Mouse (Mus musculus) cerebellum, postnatal 4 days (tissue): Measurements from ENCODE around the gene Tspan4.

Experiments
- DNase-seq, 2 experiments: peaks; one replicate each; pipeline ENCODE4 v3.0.0; 2022; ENCODE audit warnings: low spot score in 2 of 2, mixed read lengths in 1 of 2

The Tspan4 gene

DNA sequence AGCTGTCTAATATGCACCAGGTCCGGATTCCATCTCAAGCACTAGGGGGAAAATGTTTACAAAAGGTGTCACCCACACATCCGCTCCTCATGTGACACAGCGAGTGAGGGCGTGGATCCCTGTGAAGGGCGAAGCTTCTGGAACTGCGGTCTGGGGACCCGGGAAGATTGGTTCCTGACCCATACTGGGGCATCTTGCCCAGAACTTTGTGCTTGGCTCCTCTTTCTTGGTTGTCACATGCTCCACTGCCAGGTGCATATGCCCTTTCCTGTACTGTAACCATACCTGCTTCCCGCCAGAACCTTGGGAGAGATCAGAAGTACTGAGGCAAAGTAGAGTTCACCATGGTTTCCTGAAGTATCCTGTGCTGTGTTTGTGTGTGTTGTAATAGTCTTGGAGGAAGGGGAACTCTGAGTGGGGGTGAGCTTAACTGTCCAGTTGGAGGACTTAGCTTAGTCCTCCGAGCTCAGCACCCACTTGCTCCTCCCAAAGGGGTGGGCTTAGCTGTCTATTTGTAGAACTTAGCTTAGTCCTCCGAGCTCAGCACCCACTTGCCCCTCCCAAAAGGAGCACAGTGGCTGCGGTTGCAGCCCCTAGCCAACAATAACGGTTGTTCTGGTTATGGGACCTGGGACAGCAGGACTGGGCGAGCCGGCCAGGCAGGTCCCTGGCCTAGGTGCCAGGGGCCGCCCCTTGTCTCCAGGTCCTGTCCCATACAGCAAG lies 14.5 kb upstream of the Tspan4 start, which contains the start of gene Cracr2b:
TSS of gene Cracr2b (plus strand) at position 704 of the 723 bp plus-strand sequence.
- DNase-seq: no peak

DNA sequence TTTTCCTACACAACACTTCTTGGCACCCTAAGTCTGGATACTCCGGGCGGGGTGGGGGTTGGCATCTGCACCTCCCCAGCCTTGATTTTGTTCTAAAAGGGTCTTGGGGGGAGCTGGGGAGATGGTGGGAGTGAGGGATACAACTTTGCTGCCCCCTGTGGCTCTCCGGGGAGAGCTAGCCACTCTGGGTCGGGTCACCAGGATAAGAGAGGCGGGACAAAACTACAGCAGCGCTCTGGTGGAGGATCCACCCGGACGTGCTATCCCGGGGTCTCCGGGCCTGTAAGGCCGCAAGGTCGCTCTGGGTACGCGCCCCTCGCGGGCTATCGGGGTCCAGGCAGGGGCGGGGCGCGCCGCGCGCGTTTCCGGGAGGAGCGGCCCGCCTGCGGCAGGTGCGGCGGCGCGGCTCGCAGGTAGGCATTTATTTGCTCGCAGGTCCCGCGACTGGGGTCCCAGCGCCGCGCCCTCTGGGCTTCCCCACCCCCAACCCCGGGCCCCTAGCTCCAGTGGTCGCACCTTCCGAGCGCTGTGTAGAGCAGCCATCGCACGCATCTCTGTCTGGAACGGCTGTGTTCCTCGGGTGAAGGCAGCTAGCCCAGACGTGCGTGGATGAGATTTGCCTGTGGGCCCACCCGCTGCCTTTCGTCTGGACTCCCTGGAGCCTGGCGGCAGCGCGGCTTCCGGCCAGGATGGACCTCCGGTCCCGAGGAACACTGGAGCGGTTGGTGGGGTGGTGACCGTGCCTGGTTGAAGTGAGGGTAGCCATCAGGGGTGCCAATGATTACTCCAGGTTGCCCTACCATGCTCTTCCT lies 13.3 kb upstream of the Tspan4 start:
- no peak for DNase-seq

GRCm38 (mm10) chr7:141462333-141462821 lies 12.7 kb upstream of the Tspan4 start:
- DNase-seq: no peak

GRCm38 (mm10) chr7:141463824-141464602 lies 11.0 kb upstream of the Tspan4 start:
- no peak for DNase-seq

- no peak for DNase-seq
Measured at GRCm38 (mm10) chr7:141464603-141465201, 10.3 kb upstream of the Tspan4 start.

DNA sequence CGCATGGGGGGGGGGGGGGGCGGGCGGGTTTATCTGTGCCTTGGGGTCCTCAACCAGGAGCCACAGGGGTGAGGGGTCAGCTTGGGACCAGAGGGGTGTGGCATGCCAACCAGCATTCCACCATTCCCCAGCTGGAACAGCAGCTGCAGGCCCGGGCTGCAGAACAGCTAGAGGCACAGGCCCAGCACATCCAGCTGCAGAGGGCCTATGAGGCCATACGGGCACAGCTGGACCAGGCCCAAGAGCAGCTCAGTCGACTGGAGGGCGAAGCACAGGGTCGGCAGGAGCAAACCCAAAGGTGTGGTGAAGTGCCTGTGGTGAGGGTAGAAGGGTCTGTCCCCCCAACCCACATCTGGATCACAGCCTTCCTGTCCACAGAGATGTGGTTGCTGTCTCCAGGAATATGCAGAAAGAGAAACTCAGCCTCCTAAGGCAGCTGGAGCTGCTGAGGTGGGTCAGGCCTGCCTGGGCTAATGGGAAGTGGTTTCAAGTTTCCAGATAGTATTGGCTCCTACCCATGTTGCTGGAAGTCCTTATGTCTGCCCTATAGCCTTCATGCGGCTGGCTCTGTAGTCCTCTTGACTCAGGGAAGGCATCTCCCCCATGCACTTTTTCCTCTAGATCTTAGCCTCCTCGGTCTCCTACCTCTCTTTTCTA lies 9.5 kb upstream of the Tspan4 start:
- DNase-seq: no peak

DNA sequence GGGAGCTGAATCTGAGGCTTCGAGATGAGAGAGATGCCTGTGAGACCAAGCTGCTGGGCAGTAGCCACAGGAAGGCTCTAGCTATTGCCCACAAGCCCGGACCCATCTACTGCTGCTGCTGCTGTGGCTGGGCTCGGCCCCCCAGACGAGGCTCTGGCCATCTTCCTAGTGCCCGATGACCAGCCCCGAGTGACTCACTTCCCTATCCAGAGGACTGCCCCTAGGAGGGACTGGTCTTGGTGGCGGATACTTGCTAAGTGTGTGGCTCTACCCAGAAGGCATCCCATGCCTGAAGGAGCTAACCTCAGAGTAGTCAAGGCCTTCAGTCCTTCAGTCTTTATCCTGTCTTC lies 9.0 kb upstream of the Tspan4 start:
- DNase-seq: no peak

- DNase-seq: no peak
Measured at GRCm38 (mm10) chr7:141466607-141467148, 8.4 kb upstream of the Tspan4 start.

- peak in 1 of 2 experiments; percentile 66 for DNase-seq
Measured at GRCm38 (mm10) chr7:141467230-141468030, 7.6 kb upstream of the Tspan4 start, which contains the start of gene Cd151. Cd151 (plus strand) TSS chr7:141467392.

- no peak for DNase-seq
Measured at GRCm38 (mm10) chr7:141468164-141468521, 6.9 kb upstream of the Tspan4 start.

DNA sequence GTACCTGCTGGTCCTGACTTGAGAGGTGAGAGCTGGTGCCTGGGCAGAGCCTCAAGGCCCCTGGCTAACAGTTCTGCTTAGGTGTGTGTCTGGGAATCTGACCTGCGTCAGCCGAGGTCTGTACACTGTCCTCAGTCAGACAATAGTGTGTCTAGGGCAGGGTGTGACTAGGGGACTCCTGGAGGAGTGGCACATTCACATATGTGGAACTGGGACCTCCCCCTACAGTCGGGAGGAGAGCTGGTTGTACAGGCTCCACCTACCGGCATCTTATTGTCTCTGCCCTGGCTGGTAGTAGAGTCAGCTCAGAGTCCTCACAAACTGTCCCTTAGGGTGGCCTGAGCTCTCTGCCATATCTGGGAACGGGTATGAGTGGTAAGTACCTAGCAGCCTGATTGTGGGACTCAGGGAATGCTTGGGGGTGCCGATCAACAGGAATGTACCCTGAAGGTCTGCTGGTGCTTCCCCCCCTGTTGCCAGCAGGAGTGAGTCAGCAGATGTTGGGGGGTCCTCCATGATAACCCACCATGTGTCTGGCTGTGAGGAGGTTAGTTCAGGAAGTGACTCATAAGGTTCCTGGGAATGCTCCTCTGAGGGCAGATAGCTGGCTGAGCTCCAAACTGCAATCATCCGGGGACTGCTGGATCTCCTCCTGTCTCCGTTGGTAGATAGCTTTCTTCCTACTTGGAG lies 6.4 kb upstream of the Tspan4 start:
- DNase-seq: no peak

DNA sequence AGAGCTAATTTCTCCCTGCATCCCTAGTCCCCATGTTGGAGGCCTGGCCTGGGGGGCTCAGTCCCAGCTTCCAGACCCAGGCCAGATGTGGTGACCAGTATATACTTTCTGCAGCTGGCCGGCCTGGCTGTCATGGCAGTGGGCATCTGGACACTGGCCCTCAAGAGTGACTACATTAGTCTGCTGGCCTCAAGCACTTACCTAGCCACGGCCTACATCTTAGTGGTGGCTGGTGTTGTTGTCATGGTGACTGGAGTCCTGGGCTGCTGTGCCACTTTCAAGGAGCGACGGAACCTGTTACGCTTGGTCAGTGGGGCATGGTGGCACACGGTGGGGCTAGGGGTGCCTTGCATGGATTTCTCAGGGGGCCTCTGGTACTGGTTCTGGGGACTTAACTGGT lies 5.7 kb upstream of the Tspan4 start:
- DNase-seq: no peak

DNA sequence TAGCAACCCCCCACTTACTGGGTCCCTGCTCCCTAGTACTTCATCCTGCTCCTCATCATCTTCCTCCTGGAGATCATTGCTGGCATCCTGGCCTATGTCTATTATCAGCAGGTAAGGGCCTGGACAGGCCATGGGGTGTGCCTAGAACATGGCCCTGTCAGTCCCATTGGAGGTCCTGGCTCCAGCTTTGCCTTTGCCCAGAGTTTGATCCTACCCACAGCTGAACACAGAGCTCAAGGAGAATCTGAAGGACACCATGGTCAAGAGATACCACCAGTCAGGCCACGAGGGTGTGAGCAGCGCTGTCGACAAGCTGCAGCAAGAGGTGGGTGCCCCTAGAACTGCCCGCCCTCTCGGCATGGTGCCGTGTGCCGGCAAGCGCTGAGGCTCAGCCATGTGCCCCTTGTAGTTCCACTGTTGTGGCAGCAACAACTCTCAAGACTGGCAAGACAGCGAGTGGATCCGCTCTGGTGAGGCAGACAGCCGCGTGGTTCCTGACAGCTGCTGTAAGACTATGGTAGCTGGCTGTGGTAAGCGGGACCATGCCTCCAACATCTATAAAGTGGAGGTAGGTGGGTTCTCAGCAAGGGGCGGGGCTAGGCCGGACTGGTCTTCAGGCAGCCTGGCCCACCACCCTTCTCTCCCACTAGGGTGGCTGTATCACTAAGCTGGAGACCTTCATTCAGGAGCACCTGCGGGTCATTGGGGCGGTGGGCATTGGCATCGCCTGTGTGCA lies 5.0 kb upstream of the Tspan4 start:
- DNase-seq: no peak

DNA sequence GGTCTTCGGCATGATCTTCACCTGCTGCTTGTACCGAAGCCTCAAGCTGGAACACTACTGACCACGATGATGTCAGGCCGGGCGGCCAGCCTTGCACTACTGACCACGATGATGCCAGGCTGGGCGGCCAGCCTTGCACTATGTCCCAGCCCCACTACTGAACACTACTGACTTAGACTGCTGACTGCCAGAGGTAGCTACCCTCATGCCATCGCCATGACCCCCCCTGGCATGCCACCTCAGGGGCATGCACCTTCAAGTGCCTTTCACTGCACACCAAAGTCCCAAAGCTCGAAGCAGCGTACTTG lies 4.4 kb upstream of the Tspan4 start:
- DNase-seq: no peak

- no peak for DNase-seq
Measured at GRCm38 (mm10) chr7:141471236-141471635, 3.8 kb upstream of the Tspan4 start.

DNA sequence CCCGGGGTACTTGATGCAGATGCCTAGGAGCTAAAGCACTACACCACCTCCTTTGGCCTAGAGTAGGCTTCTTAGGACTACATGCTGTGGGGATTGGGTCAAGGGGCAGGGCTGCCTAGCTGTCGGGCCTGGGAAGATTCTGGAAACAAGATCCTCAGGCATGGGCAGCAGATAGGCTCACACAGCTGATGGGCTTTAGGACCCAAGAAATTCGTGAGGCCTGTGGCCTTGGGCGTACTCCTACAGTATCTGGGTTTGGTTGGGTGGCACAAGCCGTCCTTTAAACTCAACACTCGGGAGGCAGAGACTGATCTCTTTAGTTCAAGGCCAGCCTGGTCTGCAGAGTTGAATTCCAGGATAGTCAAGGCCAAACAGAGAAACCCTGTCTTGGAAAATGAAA lies 2.8 kb upstream of the Tspan4 start:
- DNase-seq: no peak

- no peak for DNase-seq
Measured at GRCm38 (mm10) chr7:141472763-141473162, 2.3 kb upstream of the Tspan4 start.

DNA sequence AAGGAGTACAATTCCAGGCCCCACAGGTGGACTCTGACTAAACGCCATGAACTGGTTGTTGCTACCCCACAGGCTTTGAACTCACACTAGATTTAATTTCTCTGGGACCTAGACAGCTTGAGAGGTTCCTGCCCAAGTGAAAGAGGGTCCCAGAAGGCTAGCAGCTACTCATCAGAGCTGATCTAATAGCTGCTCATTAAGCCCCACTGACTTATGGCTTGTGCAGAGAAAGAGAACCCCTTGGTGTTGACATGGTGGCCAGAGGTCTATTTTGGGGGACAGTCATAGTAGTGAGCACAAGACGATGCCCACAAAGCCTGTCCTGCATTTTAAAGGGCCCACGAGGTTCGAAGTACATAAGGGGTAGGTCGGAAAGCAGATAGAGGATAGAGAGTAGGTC lies 880 bp upstream of the Tspan4 start:
- DNase-seq: no peak

GRCm38 (mm10) chr7:141475805-141476158 lies 742 bp downstream of the Tspan4 start:
- DNase-seq: no peak
